Mouse (Mus musculus) thymus, postnatal 14 days (tissue): ENCODE data around the gene Ntng2.

Experiments
- DNase-seq: peaks from one replicate; pipeline ENCODE4 v3.0.0; 2021

The Ntng2 gene

DNA sequence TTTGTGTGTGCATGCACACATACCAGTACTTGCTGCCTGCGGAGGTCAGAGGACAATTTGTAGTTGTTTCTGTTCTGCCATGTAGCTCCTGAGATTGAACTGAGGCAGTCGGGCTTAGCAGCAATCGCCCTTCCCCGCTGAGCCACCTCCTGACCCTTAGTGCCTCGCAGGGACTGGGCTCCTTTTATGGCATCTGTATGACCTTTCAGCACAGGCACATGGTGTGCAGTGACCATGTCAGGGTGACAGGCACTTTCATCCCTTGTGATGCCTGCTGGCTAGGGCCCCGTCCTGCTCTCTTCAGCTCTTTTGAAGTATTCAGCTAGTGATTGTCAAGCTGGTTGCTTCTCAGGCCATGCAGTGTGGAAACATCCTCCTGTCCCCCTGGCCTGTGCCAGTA lies 66.6 kb downstream of the Ntng2 start:
- DNase-seq = no peak

GRCm38 (mm10) chr2:29183266-29183924 lies 69.4 kb downstream of the Ntng2 start:
- DNase-seq = no peak

DNA sequence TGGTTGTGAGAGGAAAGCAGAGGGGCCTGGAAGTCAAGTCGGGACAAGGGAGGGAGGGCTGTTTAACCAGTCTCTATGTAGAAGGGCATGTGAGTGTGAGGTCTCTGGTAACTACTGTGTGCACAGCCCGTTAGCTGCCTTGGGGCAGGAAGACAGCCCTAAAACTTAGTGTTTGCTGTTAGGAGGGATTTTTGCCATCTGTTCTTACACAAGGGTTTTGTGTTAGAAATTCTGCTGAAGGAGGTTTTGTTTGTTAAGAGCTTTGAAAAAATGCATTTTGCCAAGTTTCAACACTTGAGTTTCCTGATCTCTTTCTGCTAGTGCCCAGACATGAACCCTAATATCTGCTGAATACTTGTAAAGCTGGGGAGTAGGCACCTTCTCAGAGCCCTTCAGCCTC lies 71.7 kb downstream of the Ntng2 start:
- DNase-seq = no peak

- DNase-seq = no peak
Observed at GRCm38 (mm10) chr2:29179810-29180209, 73.0 kb downstream of the Ntng2 start.

DNA sequence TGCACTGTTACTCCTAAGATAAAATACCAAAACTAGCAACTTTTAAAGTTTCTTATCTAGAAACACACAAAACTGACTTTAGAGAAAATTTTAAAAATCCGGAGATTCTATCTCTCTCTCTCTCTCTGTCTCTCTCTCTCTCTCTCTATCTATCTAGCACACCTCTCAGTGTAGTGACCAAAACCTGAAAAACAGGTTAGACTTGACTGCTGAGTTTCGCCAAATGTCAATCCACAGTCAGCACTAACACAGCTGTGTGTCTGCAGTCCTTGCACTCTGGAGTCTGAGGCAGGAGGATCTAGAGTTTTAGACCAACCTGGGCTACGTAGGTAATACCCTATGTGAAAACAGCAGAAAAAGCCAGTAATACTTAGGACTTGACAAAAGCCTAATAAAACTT lies 77.9 kb downstream of the Ntng2 start:
- DNase-seq = no peak

GRCm38 (mm10) chr2:29168067-29168466 lies 84.7 kb downstream of the Ntng2 start:
- no peak for DNase-seq

- DNase-seq = no peak
Observed at GRCm38 (mm10) chr2:29151941-29152340, 100.9 kb downstream of the Ntng2 start.
